Mouse (Mus musculus): ENCODE data around the gene Gm10799.
"Not testable (repeated sequence)": the region's sequence is repeated elsewhere in the genome, so short reads cannot be mapped to it uniquely, and the experiment has no call there.

Gene Gm10799

GRCm38 (mm10) chr2:104068450-104068849, at the start of gene Gm10799:
Gene Gm10799, minus strand, starts transcription at chr2:104068550.
- DNase-seq (ENCODE audit: low spot score in 2 of 2), result not testable (repeated sequence)

- DNase-seq (ENCODE audit: low spot score in 2 of 2), result not testable (repeated sequence)
These were observed 48.8 kb upstream of the Gm10799 start for GRCm38 (mm10) chr2:104117173-104117572.

- no peak for DNase-seq (ENCODE audit: low spot score in 2 of 2)
These were observed 46.5 kb upstream of the Gm10799 start for GRCm38 (mm10) chr2:104114898-104115297.

- not testable (repeated sequence) for DNase-seq (ENCODE audit: low spot score in 2 of 2)
These were observed 45.2 kb upstream of the Gm10799 start for GRCm38 (mm10) chr2:104113563-104113962.

- not testable (repeated sequence) for DNase-seq (ENCODE audit: low spot score in 2 of 2)
These were observed 42.9 kb upstream of the Gm10799 start for GRCm38 (mm10) chr2:104111170-104111797.

DNA sequence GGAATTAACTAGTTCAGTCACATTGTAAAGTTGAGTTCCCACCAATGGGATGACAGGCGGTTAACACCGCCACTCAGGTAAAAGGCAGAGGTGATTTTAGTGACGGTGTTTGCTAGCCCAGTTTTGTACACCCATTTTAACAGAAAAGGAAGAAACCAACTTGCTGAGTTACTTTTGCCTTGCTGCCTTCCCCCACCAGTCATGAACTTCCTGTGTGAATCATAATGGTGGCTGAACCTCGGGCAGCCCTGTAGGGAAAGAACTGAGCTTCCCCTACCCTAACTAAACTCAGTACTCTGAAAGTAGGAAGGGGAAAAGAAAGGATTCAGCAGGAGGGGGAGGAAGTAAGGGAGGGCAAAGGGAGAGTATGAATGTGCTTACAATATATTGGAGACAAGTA, 41.7 kb upstream of the Gm10799 start:
- no peak for DNase-seq (ENCODE audit: low spot score in 2 of 2)

DNA sequence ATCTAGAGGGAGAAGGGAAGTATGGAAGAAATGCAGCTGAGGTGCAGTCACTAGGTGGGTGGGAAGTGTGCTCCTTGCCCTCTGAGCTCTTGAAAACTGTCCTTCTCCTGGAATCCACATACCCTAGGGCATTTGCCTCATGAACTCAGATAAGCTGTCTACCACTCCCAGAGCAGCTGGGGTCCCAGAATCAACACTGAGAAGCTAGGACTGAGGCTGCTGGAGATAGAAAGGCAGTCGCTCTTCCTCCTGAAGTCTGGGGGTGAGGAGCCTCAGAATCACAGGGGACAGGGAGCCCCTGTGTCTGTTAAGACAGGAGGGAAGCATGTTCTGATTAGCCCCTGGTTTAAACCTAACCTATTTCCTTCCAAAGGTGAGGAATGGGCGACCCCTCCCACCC, 41.2 kb upstream of the Gm10799 start:
- DNase-seq (ENCODE audit: low spot score in 2 of 2), result no peak

DNA sequence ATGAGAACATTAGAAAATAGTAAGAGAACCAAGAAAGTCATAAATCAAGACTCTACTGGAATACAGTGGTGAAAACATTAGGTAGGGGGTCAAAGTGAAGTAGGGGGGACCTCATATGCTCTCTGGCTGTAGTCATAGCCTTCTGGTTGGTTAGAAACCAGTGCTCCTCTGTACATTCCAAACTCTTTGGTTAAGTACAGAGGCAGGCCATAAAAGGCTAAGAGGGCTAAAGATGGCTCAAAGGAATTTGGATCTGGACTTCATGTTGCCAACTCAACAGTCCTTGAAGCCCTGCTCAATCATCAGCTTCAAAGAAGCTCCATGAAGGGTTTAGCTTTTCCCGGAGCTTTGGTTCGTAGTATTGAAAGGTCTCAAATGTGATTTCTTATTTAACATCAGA, 40.7 kb upstream of the Gm10799 start:
- not testable (repeated sequence) for DNase-seq (ENCODE audit: low spot score in 2 of 2)

- no peak for DNase-seq (ENCODE audit: low spot score in 2 of 2)
These were observed 36.5 kb upstream of the Gm10799 start for GRCm38 (mm10) chr2:104104800-104105199.

GRCm38 (mm10) chr2:104099946-104100345, 31.6 kb upstream of the Gm10799 start:
- no peak for DNase-seq (ENCODE audit: low spot score in 2 of 2)

GRCm38 (mm10) chr2:104099231-104099585, 30.9 kb upstream of the Gm10799 start:
- no peak for DNase-seq (ENCODE audit: low spot score in 2 of 2)

GRCm38 (mm10) chr2:104098529-104099230, 30.3 kb upstream of the Gm10799 start:
- DNase-seq (ENCODE audit: low spot score in 2 of 2), result no peak

GRCm38 (mm10) chr2:104097396-104097795, 29.0 kb upstream of the Gm10799 start:
- not testable (repeated sequence) for DNase-seq (ENCODE audit: low spot score in 2 of 2)

GRCm38 (mm10) chr2:104096796-104097195, 28.4 kb upstream of the Gm10799 start:
- DNase-seq (ENCODE audit: low spot score in 2 of 2), result not testable (repeated sequence)

- no peak for DNase-seq (ENCODE audit: low spot score in 2 of 2)
These were observed 27.9 kb upstream of the Gm10799 start for GRCm38 (mm10) chr2:104096256-104096655.

DNA sequence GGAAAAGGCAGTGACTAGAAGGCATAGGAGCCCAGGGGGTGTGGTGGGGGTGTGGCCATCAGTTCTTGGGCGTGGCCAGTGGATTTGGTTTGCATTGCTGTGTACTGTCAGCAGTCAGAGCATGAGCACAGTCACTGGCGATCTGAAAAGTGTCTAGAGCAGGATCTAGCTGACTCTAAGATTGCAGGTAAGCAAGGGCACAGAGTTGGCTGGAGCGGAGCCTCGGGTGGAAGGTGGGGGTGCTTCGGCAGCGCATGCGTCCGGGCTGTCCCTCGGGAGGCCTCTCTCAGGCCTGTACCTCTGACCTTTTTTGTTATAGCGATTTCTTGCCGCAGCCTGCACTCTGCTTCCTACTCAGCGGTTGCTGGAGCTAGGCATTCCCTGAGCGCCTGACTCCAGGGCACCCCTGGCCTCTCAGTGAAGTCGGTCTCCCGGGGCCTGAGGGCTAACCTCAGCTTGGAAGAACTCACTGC, 27.4 kb upstream of the Gm10799 start, which contains the start of gene Cd59a:
Gene Cd59a (plus strand): TSS at position 61 of the 473 bp plus-strand sequence.
- DNase-seq (ENCODE audit: low spot score in 2 of 2), result peak; percentile 73 to 85

- no peak for DNase-seq (ENCODE audit: low spot score in 2 of 2)
These were observed 25.0 kb upstream of the Gm10799 start for GRCm38 (mm10) chr2:104093305-104093704.

DNA sequence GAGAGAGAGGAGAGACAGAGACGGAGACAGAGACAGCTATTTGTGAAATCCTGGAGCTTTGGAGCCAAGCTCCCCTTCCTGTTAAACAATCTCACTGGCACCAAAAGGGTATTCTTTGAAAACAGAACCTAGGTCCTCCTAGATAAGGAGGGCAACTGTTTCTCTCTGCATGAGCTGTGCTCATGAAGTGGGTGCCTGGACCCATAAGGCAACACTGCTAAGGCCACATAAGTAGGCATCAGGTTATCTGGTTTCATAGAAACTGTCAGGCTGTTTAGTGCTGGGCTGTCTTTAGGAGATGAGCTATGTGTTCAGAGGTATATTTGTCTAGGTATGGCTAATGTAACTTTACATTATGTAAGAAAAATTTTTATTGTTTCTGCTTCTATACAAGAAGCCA, 19.2 kb upstream of the Gm10799 start:
- DNase-seq (ENCODE audit: low spot score in 2 of 2), result not testable (repeated sequence)

DNA sequence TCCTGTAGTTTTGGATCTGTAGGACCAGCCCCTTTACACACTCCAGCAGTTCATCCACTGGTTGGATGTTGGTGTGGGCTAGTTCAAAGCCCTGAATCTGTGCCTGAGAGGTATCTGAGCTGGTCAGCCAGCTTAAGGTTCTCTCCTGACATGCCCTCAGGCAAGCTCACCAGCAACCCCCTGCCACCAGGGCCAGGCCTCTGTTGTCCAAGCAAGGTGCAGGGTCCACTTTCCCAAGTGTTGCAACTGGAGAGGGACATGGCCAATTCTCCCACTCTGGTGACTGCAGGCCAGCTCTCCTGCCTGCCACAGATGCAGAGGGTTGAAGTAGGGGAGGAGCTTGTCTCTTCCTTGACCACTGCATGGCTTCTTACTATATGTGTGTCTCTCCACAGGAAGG, 15.7 kb upstream of the Gm10799 start:
- DNase-seq (ENCODE audit: low spot score in 2 of 2), result not testable (repeated sequence)

DNA sequence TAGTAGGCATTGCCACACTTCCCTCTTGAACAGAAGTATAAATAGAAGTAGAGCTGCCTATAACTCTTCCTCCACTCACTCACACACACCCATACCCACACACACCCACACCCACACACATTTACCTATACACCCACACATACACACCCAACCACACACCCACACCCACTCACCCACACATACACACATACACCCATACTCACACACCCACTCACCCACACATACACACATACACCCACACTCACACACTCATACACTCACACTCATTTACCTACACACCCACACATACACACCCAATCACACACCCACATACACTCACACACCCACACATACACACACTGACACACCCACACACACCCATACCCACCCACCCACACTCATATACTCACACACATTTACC, 14.1 kb upstream of the Gm10799 start:
- no peak for DNase-seq (ENCODE audit: low spot score in 2 of 2)

DNA sequence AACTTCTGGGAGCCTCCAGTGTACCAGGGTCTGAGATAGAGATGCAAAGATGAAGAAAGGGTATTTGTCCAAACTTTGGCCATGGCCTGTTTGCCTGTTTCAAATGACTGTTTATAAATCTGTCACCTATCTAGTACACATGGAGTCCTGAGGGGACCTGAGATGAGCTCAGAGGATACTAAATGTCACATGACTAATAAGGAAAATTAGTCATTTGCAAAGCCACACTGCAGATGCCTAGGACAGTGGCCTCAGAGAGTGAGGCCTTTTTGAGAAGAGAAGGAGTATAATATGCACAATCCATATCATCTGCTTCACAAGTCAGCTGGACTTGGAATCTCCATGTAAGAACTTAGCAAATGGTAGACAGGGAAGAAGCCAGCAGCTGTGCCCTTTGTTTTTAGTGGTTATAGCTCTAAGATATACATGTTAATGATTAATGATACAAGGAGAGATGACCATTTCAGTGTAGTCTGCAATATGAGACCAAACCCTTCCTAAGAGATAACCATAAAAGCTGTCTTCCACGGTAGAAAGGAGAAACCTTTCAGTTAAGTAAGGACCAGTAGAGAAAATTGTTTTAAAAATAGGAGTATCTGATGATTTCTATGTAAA, 13.2 kb upstream of the Gm10799 start:
- DNase-seq (ENCODE audit: low spot score in 2 of 2), result not testable (repeated sequence)

- not testable (repeated sequence) for DNase-seq (ENCODE audit: low spot score in 2 of 2)
These were observed 9.9 kb upstream of the Gm10799 start for GRCm38 (mm10) chr2:104078285-104078684.
